Mouse (Mus musculus) B cell, adult 67 days (primary cell): ENCODE results near the gene Mpp2. TPM values are rescaled to one million over a fixed set of nuclear protein-coding genes. Genes with fewer than 3 reads are reported as not detected.

Experiments
- total RNA-seq, 2 experiments: library from RNA; stranded (reverse); gene quantifications; 4 replicates each; pipeline ENCODE4 v1.2.4; 2023

Gene Mpp2
- total RNA-seq: not detected

DNA sequence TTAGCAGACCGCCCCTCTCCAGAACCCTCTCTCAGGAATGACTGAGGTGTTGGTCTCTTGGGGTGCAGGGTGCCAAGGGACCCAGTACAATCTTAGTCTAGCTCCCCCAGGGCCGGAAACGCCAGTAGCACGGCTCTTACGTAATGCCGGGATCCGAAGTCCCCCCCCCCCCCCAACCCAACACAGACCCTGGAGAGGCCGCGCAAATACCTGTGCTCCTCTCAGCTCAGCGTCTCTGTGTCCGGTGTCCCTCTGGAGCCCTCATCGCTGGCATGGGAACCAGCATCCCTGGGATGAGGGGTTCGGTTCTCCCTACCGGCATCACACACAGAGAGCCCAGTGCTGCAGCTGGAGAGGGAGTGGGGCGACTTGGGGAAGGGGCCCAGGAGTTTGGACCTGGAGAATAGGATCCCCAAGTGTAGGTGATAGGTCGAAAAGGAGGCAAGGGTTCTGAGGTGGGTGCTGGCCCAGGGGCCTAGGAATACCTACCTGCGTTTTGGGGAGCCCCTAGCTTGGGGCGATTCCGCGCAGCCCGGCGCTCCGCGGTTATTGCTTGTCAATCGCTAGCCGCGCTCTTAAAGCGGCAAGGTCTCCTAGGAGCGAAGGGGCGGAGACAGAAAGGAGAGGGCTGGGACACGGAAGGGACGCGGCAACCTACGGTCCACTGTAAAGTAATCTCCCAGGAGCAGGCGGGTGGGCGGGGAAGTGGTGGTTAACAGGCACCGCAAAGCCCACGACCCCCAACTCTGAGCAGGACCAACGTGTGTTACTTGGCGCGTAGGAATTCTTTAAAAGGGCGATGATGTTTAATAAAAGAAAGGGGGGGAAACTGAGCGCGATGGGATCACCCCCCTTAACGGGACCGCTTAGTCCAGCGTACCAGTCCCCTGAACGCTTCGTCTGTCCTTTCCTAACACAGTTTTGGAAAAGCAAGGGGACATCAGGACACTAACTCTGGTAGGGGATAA lies at the start of gene Mpp2:
Mpp2 (minus strand) TSS at position 585 of the 968 bp plus-strand sequence.

DNA sequence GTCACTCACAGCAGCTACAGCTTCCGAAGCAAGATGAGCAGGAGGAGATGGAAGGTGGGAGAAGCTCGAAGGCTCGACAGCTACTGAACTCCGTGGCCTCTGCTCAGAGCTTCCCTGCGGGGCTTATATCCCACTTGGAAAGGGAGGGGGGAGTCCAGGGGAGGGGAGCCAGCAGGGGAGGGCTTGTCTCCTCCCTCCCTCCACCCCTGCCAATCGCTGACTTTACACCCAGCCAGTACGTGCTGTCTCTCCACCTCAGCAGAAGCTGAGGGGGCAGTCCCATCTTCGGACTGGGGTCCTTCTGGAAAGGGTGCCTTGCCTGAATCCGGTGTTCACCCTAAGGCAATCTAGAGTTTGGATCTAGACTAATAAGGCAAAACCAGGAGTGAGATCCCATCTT lies 19.4 kb upstream of the Mpp2 start, which contains the start of gene Pyy:
Pyy (minus strand) TSS at position 101 of the 400 bp plus-strand sequence.

GRCm38 (mm10) chr11:102101219-102101618 lies 12.9 kb upstream of the Mpp2 start, which contains the start of gene Ppy:
Ppy (minus strand) TSS chr11:102101319.

GRCm38 (mm10) chr11:102041350-102041949 lies 46.9 kb downstream of the Mpp2 start, which contains the start of gene Cd300lg:
Cd300lg (plus strand) TSS chr11:102041509.

GRCm38 (mm10) chr11:102028087-102028816 lies 60.1 kb downstream of the Mpp2 start, which contains the start of gene Mpp3:
Mpp3 (minus strand) TSS chr11:102028461.

Other genes starting within 250 kb of the Mpp2 start
- under 1 TPM; 0.41 to 0.65 TPM for gene Meox1, start 194.1 kb downstream of the Mpp2 start, total RNA-seq
- gene Sost, start 121.5 kb downstream of the Mpp2 start, total RNA-seq: not detected
- gene Cfap97d1, start 104.2 kb downstream of the Mpp2 start, total RNA-seq: not detected
- gene Dusp3, start 101.5 kb downstream of the Mpp2 start, total RNA-seq: 10 to 100 TPM; 14.7 to 27.4 TPM
- not detected for gene Mpp3, start 60.1 kb downstream of the Mpp2 start, total RNA-seq
- gene Cd300lg, start 47.0 kb downstream of the Mpp2 start, total RNA-seq: not detected
- not detected for gene Ppy, start 12.8 kb upstream of the Mpp2 start, total RNA-seq
- not detected for gene Pyy, start 19.3 kb upstream of the Mpp2 start, total RNA-seq
- not detected for gene Nags, start 57.0 kb upstream of the Mpp2 start, total RNA-seq
- gene Tmem101, start 67.9 kb upstream of the Mpp2 start, total RNA-seq: 10 to 100 TPM in 1 of 2 experiments, 1 to 10 TPM in 1; 8.4 to 17.1 TPM
- 10 to 100 TPM; 53.8 to 57.7 TPM for gene Lsm12, start 96.8 kb upstream of the Mpp2 start, total RNA-seq
- 10 to 100 TPM; 44.4 to 48.9 TPM for gene G6pc3, start 101.1 kb upstream of the Mpp2 start, total RNA-seq
- gene Hdac5, start 141.7 kb upstream of the Mpp2 start, total RNA-seq: 100 to 1,000 TPM; 117 to 132 TPM
- under 1 TPM; 0.71 to 0.96 TPM for gene BC030867, start 160.4 kb upstream of the Mpp2 start, total RNA-seq
- gene Asb16, start 180.2 kb upstream of the Mpp2 start, total RNA-seq: not detected
- 10 to 100 TPM; 43.7 to 45.4 TPM for gene Tmub2, start 196.4 kb upstream of the Mpp2 start, total RNA-seq
- gene Atxn7l3, start 208.1 kb upstream of the Mpp2 start, total RNA-seq: 10 to 100 TPM; 72.1 to 73.0 TPM
- gene Ubtf, start 231.2 kb upstream of the Mpp2 start, total RNA-seq: 100 to 1,000 TPM; 172 to 178 TPM